Mouse (Mus musculus): ENCODE measurements at regions not wholly inside any gene's neighbourhood (a gene's known extent, or its start where the extent isn't known, plus 50 kb on each side); places are given as distances from the start of the nearest gene placed in this dataset.

DNA sequence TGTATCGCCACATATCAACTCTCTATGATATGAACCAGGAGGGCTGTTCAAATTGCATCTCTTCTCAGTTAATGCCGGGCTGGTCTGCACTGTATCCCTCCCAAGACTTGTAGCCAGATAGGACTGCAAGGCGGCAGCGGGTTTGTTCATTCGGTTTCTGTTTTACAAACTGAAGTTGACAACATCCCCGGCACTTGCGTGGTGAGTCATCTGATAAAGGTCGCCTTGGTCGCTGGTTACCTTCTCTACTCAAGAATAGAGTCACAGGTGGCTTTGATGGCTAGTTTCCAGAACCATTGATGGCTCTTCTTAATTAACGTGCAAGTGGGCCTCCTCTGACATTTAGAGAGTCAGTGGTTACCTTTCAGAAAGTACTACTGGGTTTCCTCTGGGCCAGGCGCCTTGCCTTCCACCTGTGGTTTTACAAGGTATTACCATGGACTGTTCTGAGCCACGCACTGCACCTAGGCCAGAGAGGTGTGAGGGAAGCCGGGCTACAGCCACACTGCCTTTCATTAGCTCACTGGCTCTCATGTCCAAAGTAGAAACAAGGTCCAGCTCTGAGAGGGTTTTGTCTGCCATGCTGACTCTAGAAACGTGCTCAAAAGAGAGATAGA is 1266.9 kb upstream of the A1bg start:
- TF ChIP-seq CTCF (IDR thresholded peaks at IDR 0.05; ENCODE audit: extremely low read depth, insufficient read depth, insufficient read length, insufficient replicate concordance) (no peak), POLR2A (IDR thresholded peaks at IDR 0.05; ENCODE audit: low read depth, low read length) (no peak)

Measured in spleen, adult 2 months (tissue).